Mouse (Mus musculus) limb, embryonic 10.5 days (tissue): Measurements from ENCODE around the gene Btnl10. TPM values are rescaled to one million over a fixed set of nuclear protein-coding genes. Genes with fewer than 3 reads are reported as not detected.

ENCODE experiments used
- DNase-seq: peaks from one replicate; pipeline ENCODE4 v3.0.0-alpha.2; 2017; ENCODE audit warnings: low spot score
- H3K27ac ChIP-seq: fragments of 300-500 bp; sonication (generic); 2 replicates; pipeline ENCODE4 v1.5.1; 2016; ENCODE audit warnings: mild to moderate bottlenecking
- H3K27me3 ChIP-seq: fragments of 300-500 bp; sonication (generic); 2 replicates; pipeline ENCODE4 v1.6.1; 2016; ENCODE audit warnings: low read depth, mild to moderate bottlenecking; ENCODE audit not compliant: poor library complexity, severe bottlenecking
- H3K36me3 ChIP-seq: fragments of 300-500 bp; sonication (generic); 2 replicates; pipeline ENCODE4 v1.6.1; 2016; ENCODE audit warnings: mild to moderate bottlenecking, moderate library complexity
- H3K4me1 ChIP-seq: fragments of 300-500 bp; sonication (generic); 2 replicates; pipeline ENCODE4 v1.6.1; 2016
- H3K4me3 ChIP-seq: fragments of 300-500 bp; sonication (generic); 2 replicates; pipeline ENCODE4 v1.5.1; 2016; ENCODE audit warnings: mild to moderate bottlenecking, moderate library complexity
- H3K9me3 ChIP-seq: fragments of 300-500 bp; sonication (generic); replicated peaks from 2 replicates; pipeline ENCODE4 v1.6.1; 2016; ENCODE audit warnings: mild to moderate bottlenecking
- whole genome bisulfite sequencing: fragments of 180-500 bp; shearing (Covaris S2); methylation state at CpG from one replicate; pipeline ENCODE4 v1.1.7; 2016; 5-methylcytosine and 5-hydroxymethylcytosine counted together
- polyA plus RNA-seq: library from polyadenylated mRNA; unstranded; fragments of >200 nt; fragmentation: Nextera tagmentation; extraction: Ambion mirVana; gene quantifications from 2 replicates; pipeline ENCODE4 v1.2.1, GENCODE M21; 2016

Gene Btnl10
- polyA plus RNA-seq, 1 experiment from 2014 or later: 0.05 TPM

DNA sequence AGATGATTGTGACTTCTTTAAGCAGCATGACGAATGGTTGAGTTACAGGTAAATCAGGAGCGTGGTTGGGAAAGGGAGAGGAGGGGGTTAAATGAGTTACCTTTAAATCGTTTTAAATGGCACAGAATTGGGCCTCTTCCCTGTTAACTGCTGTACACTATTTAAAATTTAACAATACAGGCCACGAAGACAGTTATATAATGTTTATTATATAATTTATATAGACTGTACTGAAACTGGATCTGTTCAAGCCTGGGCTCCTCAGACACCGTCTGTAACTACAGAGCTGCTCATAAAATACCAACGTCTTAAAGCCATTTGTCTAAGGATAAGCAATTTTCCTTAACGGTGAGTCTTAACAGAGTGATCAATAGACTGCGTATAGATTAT, 38.2 kb downstream of the Btnl10 start:
- H3K27ac ChIP-seq: peak overlapping the region; percentile 92
- H3K4me3 ChIP-seq: peak overlapping the region; percentile 72
- no peaks in the 10 kb centered on the region for H3K9me3 ChIP-seq
- no peak for DNase-seq
- WGBS: 57% methylated on average over 8 of the region's 8 CpGs
- H3K36me3 ChIP-seq: peaks cover 10% of the 10 kb centered on the region
- H3K27me3 ChIP-seq: peaks cover 58% of the 10 kb centered on the region
- peaks cover 38% of the 10 kb centered on the region for H3K4me1 ChIP-seq

DNA sequence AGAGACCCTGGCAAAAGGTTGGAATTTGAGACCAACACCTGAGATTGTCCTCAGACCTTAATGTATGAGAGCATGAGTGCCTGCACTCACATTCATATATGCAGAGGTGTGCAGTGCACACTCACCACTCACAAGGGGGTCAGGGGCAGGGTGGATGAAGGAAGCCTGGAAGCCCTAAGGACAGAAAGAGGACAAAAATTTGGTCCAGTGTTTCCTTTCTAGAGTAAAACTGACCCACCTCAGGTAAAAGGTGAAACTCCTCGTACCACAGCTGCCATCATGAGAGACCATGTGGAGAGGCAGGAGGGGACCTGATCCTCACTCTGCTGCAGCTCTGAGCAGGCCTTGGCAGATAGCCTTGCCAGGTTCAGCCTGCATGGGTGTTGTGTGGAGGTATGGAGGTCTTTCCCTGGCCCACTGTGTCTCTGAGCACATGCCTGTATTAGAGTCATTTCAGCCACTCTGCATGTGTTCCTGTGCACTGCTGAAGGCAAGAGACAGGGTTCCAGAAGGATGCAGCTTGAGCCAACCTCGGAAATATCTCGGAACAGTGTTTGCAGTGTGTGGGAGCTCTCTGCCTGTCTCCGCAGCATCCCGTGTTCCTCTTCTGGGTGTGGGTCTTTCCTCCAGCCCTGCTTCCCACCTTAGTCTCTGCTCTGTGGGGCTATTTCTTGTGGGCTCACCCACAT, 39.7 kb downstream of the Btnl10 start:
- Histone ChIP-seq H3K36me3 (peaks cover 10% of the 10 kb centered on the region), H3K27ac (no peak overlapping the region), H3K27me3 (peaks cover 58% of the 10 kb centered on the region), H3K4me1 (peaks cover 38% of the 10 kb centered on the region), H3K4me3 (no peak overlapping the region), H3K9me3 (no peaks in the 10 kb centered on the region)
- DNase-seq: no peak
- 91% methylated on average over 5 of the region's 5 CpGs for WGBS

DNA sequence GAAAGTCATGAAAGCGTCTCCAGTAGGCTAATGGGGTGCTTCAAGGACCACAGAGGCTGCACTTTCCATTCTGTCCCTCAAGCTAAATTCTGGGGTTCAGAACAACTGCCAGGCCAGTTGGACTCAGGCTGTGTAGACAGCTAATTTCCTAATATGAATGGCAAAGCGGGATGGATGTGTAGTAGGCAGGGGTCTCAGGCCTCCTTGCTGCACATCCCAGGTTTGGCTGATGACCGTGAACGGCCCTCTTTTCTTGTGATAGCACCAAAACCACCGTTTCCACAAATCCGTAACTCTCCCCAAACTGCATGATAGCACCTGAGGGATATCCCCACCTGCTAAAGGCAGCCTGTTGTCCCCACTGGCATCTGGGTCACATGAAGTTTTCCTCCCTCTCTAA, 40.8 kb downstream of the Btnl10 start:
- 85% methylated on average over 6 of the region's 6 CpGs for WGBS
- Histone ChIP-seq H3K9me3 (no peaks in the 10 kb centered on the region), H3K27me3 (peaks cover 59% of the 10 kb centered on the region), H3K36me3 (peaks cover 10% of the 10 kb centered on the region), H3K4me3 (no peak overlapping the region), H3K27ac (no peak overlapping the region), H3K4me1 (peaks cover 32% of the 10 kb centered on the region)
- no peak for DNase-seq

DNA sequence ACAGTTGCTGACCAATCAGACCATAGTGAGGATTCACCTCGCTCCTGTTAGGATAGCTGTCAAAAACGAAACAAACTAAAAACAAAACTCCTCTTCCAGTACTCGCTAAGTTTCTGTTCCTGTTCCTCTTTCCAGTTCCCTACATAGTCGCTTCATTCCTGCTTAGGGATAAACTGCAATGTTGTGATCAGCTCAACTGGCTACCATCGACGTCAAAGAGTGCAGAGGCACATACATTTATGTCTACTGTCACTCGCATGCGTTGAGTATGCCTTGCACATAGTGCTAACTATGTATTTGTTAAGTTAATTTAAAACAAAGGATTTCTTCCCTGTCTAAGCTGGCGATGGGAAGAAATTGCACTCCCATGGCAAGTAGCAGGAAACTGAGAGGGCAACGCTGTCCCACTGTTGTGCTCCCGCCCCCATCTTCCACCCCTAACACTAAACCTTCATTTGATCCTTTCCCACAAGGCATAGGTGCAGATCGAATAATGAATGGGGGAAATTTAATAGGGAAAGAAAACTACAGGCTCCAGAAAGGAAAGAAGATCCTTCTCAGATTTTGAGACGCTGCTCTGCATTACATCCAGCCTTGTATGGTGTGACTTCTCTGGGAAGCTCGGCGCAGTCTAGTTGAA, 41.6 kb downstream of the Btnl10 start:
- WGBS: 40% methylated on average over 15 of the region's 15 CpGs
- H3K4me3 ChIP-seq: peak overlapping the region; percentile 56
- H3K36me3 ChIP-seq: peaks cover 10% of the 10 kb centered on the region
- no peaks in the 10 kb centered on the region for H3K9me3 ChIP-seq
- no peak overlapping the region for H3K27ac ChIP-seq
- DNase-seq: no peak
- peaks cover 31% of the 10 kb centered on the region for H3K4me1 ChIP-seq
- H3K27me3 ChIP-seq: peaks cover 62% of the 10 kb centered on the region

DNA sequence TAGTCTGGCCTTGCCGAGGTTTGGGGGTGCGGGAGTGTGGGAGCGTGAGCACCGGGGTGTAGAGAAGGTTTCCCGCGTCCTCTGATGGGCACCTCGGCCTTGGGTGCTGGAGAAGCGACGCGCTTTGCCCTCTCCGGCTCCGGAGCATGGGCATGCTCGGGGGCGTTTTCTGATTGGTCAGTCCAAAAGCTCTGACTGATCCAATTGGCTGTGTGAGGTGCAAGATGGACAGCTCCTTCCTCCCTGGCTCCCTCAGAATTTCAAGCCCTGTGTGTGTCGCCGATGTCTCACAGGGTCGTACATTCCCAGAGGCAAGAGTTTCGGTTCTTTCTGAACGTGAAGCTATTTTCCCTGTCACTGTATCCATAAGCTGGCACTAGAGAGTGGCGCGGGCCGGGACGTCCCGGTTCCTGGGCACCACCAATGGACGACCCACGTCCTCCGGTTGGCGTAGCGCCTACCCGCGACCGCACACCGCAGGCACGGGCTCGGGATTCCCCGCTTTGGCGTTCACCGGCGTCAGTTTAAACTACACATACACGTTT, 42.3 kb downstream of the Btnl10 start:
- WGBS: 4% methylated on average over 40 of the region's 40 CpGs
- H3K4me1 ChIP-seq: peaks cover 31% of the 10 kb centered on the region
- no peaks in the 10 kb centered on the region for H3K9me3 ChIP-seq
- peaks cover 62% of the 10 kb centered on the region for H3K27me3 ChIP-seq
- peak overlapping the region; percentile 56 for H3K4me3 ChIP-seq
- no peak overlapping the region for H3K27ac ChIP-seq
- peak; percentile 81 for DNase-seq
- peaks cover 10% of the 10 kb centered on the region for H3K36me3 ChIP-seq

DNA sequence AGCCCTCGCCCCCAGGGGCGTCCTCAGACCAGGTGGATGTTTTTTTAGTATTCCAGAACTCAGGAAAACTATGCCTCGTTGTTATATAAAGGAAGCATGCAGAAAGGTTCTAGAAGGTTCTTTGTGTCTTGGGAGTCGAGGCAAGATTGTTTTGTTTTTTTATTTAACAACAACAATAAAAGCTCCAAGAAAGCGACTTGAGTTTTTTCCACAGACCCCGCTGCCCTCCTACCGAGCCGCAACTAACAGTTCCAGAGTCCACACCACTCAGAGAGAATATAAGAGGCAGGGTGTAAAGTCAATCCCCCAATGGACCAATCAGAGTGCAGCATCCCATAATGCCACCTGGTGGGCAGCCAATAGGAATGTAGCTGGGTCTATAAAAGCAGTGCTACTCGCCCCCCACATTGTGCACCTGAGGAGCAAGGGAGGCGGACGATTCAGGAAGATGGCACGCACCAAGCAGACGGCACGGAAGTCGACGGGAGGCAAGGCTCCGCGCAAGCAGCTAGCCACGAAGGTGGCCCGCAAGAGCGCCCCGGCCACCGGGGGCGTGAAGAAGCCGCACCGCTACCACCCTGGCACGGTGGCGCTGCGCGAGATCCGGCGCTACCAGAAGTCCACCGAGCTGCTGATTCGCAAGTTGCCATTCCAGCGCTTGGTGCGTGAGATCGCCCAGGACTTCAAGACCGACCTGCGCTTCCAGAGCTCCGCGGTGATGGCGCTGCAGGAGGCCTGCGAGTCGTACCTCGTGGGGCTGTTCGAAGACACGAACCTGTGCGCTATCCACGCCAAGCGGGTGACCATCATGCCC, 43.9 kb downstream of the Btnl10 start:
- DNase-seq: no peak
- no peak overlapping the region for H3K27ac ChIP-seq
- no peaks in the 10 kb centered on the region for H3K9me3 ChIP-seq
- H3K4me1 ChIP-seq: peaks cover 30% of the 10 kb centered on the region
- WGBS: 61% methylated on average over 50 of the region's 50 CpGs
- H3K36me3 ChIP-seq: peaks cover 10% of the 10 kb centered on the region
- peaks cover 62% of the 10 kb centered on the region for H3K27me3 ChIP-seq
- 0 out of 2 replicates have a peak overlapping the region, but pooled peaks have one; percentile 13 for H3K4me3 ChIP-seq

DNA sequence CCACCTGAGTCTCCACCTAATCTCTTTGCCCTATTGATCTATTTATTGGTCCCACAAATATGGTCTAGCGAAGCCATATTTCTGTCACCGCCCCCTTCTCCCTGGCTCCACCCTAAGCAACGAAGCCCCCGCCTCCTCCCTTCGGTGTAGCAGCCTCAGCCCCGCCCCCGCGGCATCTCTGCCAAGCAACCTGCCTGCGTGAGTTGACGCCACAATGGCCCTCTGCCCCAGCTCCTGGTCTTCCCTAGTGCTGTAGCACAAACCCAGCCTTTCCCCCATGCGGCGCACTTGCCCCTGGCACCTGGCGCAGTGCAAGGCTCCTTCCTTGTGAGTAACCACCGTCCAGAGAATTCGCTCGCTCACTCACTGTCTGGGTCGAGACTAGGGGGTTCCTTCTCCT, 45.8 kb downstream of the Btnl10 start:
- Histone ChIP-seq H3K4me1 (peaks cover 28% of the 10 kb centered on the region), H3K9me3 (no peaks in the 10 kb centered on the region), H3K36me3 (peaks cover 13% of the 10 kb centered on the region), H3K27me3 (peaks cover 44% of the 10 kb centered on the region), H3K27ac (no peak overlapping the region), H3K4me3 (no peak overlapping the region)
- 36% methylated on average over 17 of the region's 17 CpGs for WGBS
- DNase-seq: no peak

DNA sequence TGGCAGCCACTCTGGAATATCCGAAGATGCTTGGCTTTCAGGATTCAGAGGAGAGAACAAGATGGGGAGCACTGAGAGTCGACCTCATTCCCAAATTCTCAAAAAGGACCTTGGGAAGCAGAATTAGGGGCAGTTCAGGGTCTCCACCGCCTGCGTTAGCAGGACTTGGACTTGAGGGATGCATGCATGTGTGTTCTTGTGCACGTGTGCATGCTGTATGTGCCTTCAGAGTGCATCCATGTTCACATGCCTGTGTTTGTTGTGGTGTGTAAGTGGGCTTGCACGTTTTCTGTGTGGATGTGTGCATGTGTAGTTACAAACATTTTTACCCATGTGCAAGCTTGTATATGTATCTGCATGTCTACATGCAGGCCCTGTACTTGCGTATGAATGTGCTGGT, 46.5 kb downstream of the Btnl10 start:
- Histone ChIP-seq H3K27me3 (peaks cover 38% of the 10 kb centered on the region), H3K9me3 (no peaks in the 10 kb centered on the region), H3K4me1 (peaks cover 28% of the 10 kb centered on the region), H3K36me3 (peaks cover 20% of the 10 kb centered on the region), H3K4me3 (no peak overlapping the region), H3K27ac (no peak overlapping the region)
- 91% methylated on average over 7 of the region's 7 CpGs for WGBS
- no peak for DNase-seq

DNA sequence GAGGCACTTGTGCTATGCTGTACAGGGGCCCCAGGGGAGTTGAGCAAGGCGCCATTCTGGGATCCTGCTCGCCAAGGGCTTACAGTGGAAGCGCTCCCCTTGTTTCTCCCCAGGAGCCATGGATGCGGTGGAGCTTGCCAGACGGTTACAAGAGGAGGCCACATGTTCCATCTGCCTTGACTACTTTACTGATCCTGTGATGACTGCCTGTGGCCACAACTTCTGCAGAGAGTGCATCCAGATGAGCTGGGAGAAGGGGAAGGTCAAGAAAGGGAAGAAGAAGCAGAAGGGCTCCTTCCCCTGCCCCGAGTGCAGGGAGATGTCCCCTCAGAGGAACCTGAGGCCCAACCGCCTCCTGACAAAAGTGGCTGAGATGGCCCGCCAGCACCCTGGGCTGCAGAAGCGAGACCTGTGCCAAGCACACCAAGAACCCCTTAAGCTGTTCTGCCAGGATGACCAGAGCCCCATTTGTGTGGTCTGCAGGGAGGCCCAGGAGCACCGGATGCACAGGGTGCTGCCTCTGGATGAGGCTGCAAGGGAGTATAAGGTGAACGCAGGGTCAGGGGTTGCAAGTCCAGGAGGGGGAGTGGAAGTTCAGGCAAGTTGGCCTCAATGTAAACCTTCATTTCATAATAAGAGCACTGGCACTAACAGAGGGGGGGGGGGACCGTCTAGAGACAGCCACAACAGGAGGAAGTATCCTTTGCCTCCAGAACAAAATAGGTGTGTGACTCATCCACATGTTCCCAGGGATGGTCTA, 47.5 kb downstream of the Btnl10 start:
- DNase-seq: no peak
- no peaks in the 10 kb centered on the region for H3K9me3 ChIP-seq
- no peak overlapping the region for H3K27ac ChIP-seq
- WGBS: 57% methylated on average over 12 of the region's 12 CpGs
- H3K4me3 ChIP-seq: no peak overlapping the region
- peaks cover 29% of the 10 kb centered on the region for H3K36me3 ChIP-seq
- peaks cover 38% of the 10 kb centered on the region for H3K27me3 ChIP-seq
- peaks cover 19% of the 10 kb centered on the region for H3K4me1 ChIP-seq

DNA sequence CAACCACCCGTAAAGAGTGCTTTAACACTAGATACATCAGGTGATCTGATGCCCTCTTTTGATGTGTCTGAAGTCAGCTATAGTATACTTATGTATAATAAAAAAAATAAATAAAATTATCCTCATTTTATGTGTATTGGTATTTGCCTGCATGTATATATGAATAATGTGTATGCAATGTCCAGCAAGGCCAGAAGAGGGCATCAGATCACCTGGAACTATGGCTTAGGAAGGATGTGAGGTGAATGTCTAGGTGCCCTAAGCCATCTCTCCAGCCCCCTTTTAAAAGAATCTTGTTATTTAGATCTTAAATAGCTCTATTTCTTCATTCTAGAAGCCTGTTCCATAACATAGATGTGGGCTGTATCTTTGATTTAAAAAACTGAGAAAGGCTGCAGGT, 49.6 kb downstream of the Btnl10 start:
- Histone ChIP-seq H3K27me3 (peaks cover 20% of the 10 kb centered on the region), H3K4me3 (no peak overlapping the region), H3K9me3 (no peaks in the 10 kb centered on the region), H3K4me1 (peaks cover 17% of the 10 kb centered on the region), H3K27ac (no peak overlapping the region), H3K36me3 (peaks cover 51% of the 10 kb centered on the region)
- DNase-seq: no peak
- WGBS: 94% methylated on average over 1 of the region's 1 CpGs

DNA sequence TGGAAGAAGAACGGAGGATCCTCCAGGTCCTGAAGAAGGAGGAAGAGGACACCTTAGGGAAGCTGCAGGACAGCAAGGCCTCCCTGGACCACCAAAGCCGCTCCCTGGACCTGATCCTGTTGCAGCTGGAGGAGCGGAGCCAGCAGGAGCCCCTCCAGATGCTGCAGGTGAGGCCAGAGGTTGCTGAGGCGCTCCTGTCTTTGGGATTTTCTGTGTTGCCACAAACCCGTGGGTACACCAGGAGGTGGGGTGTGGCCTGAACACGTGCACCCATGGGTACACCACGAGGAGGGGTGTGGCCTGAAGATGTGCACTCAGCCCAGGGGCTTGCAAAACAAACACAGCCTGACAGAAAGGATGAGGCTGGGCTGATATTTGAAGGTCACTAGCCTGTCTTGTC, 50.8 kb downstream of the Btnl10 start:
- Histone ChIP-seq H3K27ac (no peak overlapping the region), H3K4me3 (no peak overlapping the region), H3K27me3 (peaks cover 8% of the 10 kb centered on the region), H3K4me1 (peaks cover 15% of the 10 kb centered on the region), H3K36me3 (peaks cover 55% of the 10 kb centered on the region), H3K9me3 (no peaks in the 10 kb centered on the region)
- DNase-seq: no peak
- WGBS: 82% methylated on average over 7 of the region's 7 CpGs

DNA sequence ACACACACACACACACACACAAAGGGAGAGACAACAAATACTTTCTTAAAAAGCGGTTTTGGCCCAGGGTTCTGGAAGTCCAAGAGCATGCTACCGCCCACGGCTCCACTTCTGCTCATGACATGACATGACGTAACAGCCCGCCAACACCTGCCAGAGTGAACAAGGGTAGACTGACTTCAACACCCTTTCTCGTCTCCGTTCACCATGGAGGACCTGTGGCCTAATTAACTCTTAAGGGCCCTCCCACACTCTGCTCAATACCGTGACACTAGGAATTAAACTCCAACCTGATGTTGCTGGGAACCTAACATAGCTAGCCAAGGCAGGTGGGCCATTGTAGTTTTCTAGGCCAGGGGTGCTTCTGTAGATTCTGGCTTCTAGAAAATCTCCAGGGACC, 51.3 kb downstream of the Btnl10 start:
- no peaks in the 10 kb centered on the region for H3K9me3 ChIP-seq
- 89% methylated on average over 8 of the region's 8 CpGs for WGBS
- H3K27ac ChIP-seq: no peak overlapping the region
- no peak for DNase-seq
- no peak overlapping the region for H3K4me3 ChIP-seq
- H3K27me3 ChIP-seq: peaks cover 3% of the 10 kb centered on the region; the same call in 1 of the 2 replicates
- peaks cover 10% of the 10 kb centered on the region for H3K4me1 ChIP-seq
- peaks cover 58% of the 10 kb centered on the region for H3K36me3 ChIP-seq
